Mouse (Mus musculus) embryonic facial prominence, embryonic 12.5 days (tissue): ENCODE measurements around the gene Rfc5. TPM values are rescaled to one million over a fixed set of nuclear protein-coding genes. Genes with fewer than 3 reads are reported as not detected.
"Not testable (repeated sequence)": the region's sequence is repeated elsewhere in the genome, so short reads cannot be mapped to it uniquely, and the experiment has no call there.

ENCODE experiments used
- ATAC-seq: fragments of 200-750 bp; cut with Nextera tagmentation; 2 replicates; pipeline ENCODE4 v1.8.0; 2017; ENCODE audit not compliant: insufficient number of reproducible peaks, insufficient read depth, low FRiP score, low TSS enrichment
- H3K27ac ChIP-seq: fragments of 300-500 bp; sonication (generic); 2 replicates; pipeline ENCODE4 v1.5.1; 2016; ENCODE audit warnings: mild to moderate bottlenecking
- H3K27me3 ChIP-seq: fragments of 300-500 bp; sonication (generic); 2 replicates; pipeline ENCODE4 v1.6.1; 2016; ENCODE audit warnings: mild to moderate bottlenecking, moderate library complexity
- H3K36me3 ChIP-seq: fragments of 300-500 bp; sonication (generic); 2 replicates; pipeline ENCODE4 v1.6.1; 2016; ENCODE audit warnings: mild to moderate bottlenecking
- H3K4me1 ChIP-seq: fragments of 300-500 bp; sonication (generic); 2 replicates; pipeline ENCODE4 v1.6.1; 2016
- H3K4me2 ChIP-seq: fragments of 300-500 bp; sonication (generic); replicated peaks from 2 replicates; pipeline ENCODE4 v1.6.1; 2016; ENCODE audit warnings: mild to moderate bottlenecking, moderate library complexity
- H3K4me3 ChIP-seq: fragments of 300-500 bp; sonication (generic); 2 replicates; pipeline ENCODE4 v1.5.1; 2016; ENCODE audit warnings: mild to moderate bottlenecking
- H3K9ac ChIP-seq: fragments of 300-500 bp; sonication (generic); 2 replicates; pipeline ENCODE4 v1.6.1; 2016; ENCODE audit warnings: mild to moderate bottlenecking, moderate library complexity
- H3K9me3 ChIP-seq: fragments of 300-500 bp; sonication (generic); 2 replicates; pipeline ENCODE4 v1.6.1; 2016; ENCODE audit warnings: mild to moderate bottlenecking, moderate library complexity
- WGBS: fragments of 180-500 bp; shearing (Covaris S2); methylation state at CpG from one replicate; pipeline ENCODE4 v1.1.7; 2016; 5-methylcytosine and 5-hydroxymethylcytosine counted together
- polyA plus RNA-seq: library from polyadenylated mRNA; unstranded; fragments of >200 nt; fragmentation: Nextera tagmentation; extraction: Ambion mirVana; gene quantifications from 2 replicates; pipeline ENCODE4 v1.2.1, GENCODE M21; 2016

Gene Rfc5
- polyA plus RNA-seq = 93.2 and 98.2 TPM in 2 replicates

DNA sequence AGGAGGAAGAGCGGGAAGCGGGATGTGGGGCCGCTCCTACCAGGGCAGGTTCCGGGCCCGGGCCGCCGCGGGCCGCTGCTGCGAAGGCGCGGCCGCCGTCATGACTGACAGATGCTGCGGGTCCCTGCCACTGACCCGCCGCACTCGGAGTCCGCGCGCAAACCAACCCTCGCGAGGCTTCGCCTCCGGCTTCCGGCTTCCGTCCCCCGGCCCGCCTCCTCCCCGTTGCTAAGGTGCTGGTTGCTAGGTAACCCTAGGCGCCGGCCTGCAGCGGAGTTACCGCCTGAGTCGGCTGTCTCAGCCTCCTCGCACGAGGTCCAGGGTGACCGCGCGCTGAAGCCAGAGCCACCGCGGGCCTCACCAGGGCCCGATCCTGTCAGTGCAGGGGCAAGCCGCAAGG is at the start of gene Rfc5:
Rfc5 (minus strand) TSS at position 171 of the 400 bp plus-strand sequence.
- peak within 1 kb of the TSS; percentile 62 for H3K4me2 ChIP-seq
- 0 out of 2 replicates have a peak within 1 kb of the TSS, but pooled peaks have one; percentile 65 for H3K27ac ChIP-seq
- peak; percentile 92 for ATAC-seq
- H3K27me3 ChIP-seq = no peaks in the 10 kb centered on the region
- peak within 1 kb of the TSS; percentile 83 for H3K4me3 ChIP-seq
- 0 out of 2 replicates have a peak, but pooled peaks cover 2% of the 10 kb centered on the region for H3K9me3 ChIP-seq
- 0 out of 2 replicates have a peak, but pooled peaks cover 9% of the 10 kb centered on the region for H3K4me1 ChIP-seq
- peak within 1 kb of the TSS; percentile 86 for H3K9ac ChIP-seq
- peaks cover 14% of the 10 kb centered on the region for H3K36me3 ChIP-seq
- under 1% methylated on average over 44 of the region's 44 CpGs for WGBS

DNA sequence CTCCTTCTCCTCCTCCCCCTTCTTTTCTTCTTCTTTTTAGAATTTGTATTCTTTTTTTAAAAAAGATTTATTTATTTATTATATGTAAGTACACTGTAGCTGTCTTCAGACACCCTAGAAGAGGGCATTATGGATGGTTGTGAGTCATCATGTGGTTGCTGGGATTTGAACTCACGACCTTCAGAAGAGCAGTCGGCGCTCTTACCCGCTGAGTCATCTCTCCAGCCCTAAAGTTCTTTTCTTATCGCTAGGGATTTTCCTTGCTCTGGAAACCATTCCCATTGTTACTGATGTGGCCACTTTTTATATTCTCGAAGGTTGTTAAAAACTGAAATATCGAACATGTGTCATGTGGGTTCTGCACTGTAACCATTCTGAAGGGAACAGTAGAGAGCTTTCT is 44.7 kb upstream of the Rfc5 start:
- ATAC-seq = not testable (repeated sequence)

DNA sequence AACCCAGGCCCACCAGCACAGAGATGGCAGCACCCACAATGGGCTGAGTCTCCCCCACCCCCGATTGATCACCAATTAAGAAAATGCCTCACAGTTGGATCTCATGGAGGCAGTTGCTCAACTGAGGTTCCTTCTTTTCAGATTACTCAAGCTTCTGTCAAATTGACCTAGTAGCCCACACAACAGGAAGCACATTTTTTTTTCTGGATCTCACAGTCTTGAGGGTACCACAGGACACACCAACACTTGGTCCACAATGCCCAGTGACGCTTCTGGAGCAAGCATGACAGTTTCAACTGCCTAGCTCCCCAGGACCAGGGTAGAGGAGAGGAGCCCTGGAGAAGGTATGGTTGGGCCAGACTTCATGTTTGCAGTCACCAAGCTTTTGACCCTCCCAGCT is 28.6 kb upstream of the Rfc5 start:
- Histone ChIP-seq H3K4me2 (no peak overlapping the region), H3K4me1 (peaks cover 7% of the 10 kb centered on the region), H3K27me3 (peaks cover 49% of the 10 kb centered on the region), H3K4me3 (no peak overlapping the region), H3K9me3 (no peaks in the 10 kb centered on the region), H3K36me3 (no peaks in the 10 kb centered on the region), H3K9ac (no peak overlapping the region), H3K27ac (no peak overlapping the region)
- WGBS = 81% methylated on average over 2 of the region's 2 CpGs
- no peak for ATAC-seq

More for the DNA sequence above, 44.7 kb upstream of the Rfc5 start:
- H3K4me3 ChIP-seq, H3K27me3 ChIP-seq, H3K4me2 ChIP-seq, H3K36me3 ChIP-seq, H3K9me3 ChIP-seq, H3K4me1 ChIP-seq, H3K9ac ChIP-seq, H3K27ac ChIP-seq: not testable (repeated sequence)
- 89% methylated on average over 7 of the region's 7 CpGs for WGBS

DNA sequence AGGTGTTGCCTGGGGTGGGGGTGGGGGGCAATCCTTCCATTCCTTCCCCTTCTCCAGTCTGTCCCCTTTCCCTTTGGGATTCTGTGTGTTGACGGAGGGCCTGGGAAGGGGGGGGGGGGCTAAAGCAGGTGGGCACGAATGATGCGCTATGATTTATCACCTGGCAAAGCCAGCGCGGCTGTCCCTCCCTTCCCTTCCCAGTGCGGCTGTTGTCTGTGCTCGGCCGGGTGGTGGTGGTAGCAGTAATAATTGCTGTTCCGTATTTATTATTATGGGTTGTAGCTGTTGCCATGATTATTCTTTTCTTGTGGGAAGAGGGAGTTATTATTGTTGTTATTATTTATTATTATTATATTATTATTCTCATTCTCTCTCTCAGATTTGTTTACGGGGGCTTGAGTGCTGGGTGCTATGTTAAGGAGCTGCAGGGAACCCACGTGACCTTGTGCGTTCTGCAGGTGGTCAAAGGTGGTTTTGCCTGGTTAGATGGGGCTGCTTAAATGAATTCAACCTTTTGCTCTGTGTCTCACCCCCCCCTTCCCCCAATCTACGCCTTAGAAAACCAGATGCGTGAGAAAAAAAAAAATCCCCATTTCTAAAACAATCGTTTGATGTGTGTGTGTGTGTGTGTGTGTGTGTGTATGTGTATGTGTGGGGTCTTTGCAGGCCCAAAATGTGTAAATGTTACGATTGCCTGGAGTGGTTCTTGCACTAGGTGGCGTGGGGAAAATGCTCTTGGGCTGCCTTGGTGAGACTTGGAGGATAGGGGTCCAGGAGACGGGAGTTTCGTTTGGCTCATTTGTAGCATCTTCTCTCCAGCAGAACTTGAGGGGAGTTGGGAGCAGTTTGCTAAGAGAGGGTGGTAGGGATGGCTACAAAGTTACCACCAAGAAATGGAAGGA is 26.4 kb upstream of the Rfc5 start:
- Histone ChIP-seq H3K4me2 (peak overlapping the region; percentile 99), H3K27me3 (peaks cover 60% of the 10 kb centered on the region), H3K27ac (no peak overlapping the region), H3K36me3 (no peaks in the 10 kb centered on the region), H3K9me3 (no peaks in the 10 kb centered on the region), H3K4me1 (peaks cover 7% of the 10 kb centered on the region), H3K9ac (no peak overlapping the region), H3K4me3 (peak overlapping the region; percentile 66)
- 28% methylated on average over 18 of the region's 19 CpGs for WGBS
- no peak for ATAC-seq

DNA sequence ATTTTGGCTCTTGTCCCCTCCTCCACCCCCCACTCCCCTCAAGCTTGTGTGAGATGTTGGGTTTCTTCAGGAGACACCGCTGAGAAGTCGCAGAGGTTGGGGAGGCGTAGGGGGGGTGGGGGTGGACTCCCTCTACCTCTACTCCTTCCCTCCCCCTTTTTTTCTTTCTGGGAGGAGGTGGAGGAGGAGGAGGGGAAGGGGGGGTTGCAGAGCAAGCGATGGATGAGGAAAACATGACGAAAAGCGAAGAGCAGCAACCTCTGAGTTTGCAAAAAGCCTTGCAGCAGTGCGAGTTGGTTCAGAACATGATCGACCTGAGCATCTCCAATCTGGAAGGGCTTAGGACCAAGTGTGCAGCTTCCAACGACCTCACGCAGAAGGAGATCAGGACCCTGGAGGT is 25.8 kb upstream of the Rfc5 start:
- under 1% methylated on average over 10 of the region's 10 CpGs for WGBS
- peaks cover 61% of the 10 kb centered on the region for H3K27me3 ChIP-seq
- ATAC-seq = no peak

DNA sequence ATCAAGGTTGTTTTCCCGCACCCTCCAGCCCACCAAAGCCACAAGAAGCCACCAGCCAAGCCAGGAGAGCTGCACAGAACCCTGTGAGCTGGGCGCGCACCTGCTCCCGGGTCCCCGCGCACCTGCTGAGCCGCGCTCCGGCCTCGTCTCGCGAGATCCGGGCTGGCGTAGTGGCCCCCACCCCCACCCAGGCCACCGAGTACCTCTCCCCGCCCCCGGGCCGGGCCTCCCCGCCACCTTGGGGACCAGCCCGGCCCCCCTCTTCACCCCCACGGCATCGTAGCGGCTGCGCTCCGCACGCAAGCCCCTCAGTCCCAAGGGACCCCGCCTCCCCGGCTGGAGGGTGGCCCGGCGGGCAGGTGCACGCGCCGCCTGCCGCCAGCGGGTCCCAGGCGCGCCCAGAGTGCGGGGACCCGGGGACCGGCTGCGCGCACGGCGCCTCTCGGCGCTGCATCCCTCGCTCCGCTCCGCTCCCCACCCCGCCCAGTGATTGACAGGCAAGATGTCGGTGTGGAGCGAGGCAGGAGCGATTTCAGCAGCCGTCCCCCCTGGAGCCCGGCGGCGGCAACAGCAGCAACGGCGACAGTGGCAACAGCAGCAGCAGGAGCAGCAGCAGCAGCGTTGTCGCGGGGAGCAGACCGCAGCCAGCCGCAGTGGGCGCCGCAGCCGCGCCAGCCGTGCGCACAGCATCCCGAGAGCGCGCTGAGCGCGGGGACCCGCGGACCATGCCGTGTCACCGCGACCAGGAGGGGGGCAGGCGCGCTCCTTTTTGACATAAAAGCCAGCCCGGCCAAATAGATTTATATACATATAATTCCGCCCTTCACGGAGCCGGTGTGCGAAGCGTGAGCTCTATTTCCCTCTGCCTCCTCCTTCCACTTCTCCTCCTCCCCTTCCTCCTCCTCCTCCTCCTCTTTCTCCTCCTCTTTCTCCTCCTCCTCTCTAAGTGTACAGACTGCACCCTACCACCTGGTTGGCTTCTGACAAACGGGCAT is 25.0 kb upstream of the Rfc5 start, which contains the start of gene Ksr2:
Ksr2 (plus strand) TSS at position 494 of the 995 bp plus-strand sequence.
- Histone ChIP-seq H3K4me1 (peaks cover 7% of the 10 kb centered on the region), H3K27me3 (peaks cover 62% of the 10 kb centered on the region), H3K9me3 (no peaks in the 10 kb centered on the region), H3K9ac (peak within 1 kb of the TSS; percentile 52), H3K4me2 (peak within 1 kb of the TSS; percentile 99), H3K4me3 (peak within 1 kb of the TSS; percentile 66), H3K27ac (peak within 1 kb of the TSS; percentile 60), H3K36me3 (no peaks in the 10 kb centered on the region)
- WGBS = under 1% methylated on average over 88 of the region's 89 CpGs
- ATAC-seq = 0 out of 2 replicates have a peak, but pooled peaks have one; percentile 41

More for the DNA sequence above, 25.8 kb upstream of the Rfc5 start:
- no peaks in the 10 kb centered on the region for H3K9me3 ChIP-seq
- H3K4me2 ChIP-seq = peak overlapping the region; percentile 99
- peaks cover 7% of the 10 kb centered on the region for H3K4me1 ChIP-seq
- no peaks in the 10 kb centered on the region for H3K36me3 ChIP-seq
- H3K9ac ChIP-seq = peak overlapping the region; percentile 52; the same call in 1 of the 2 replicates
- H3K4me3 ChIP-seq = peak overlapping the region; percentile 66
- no peak overlapping the region; the same call in 1 of the 2 replicates for H3K27ac ChIP-seq

DNA sequence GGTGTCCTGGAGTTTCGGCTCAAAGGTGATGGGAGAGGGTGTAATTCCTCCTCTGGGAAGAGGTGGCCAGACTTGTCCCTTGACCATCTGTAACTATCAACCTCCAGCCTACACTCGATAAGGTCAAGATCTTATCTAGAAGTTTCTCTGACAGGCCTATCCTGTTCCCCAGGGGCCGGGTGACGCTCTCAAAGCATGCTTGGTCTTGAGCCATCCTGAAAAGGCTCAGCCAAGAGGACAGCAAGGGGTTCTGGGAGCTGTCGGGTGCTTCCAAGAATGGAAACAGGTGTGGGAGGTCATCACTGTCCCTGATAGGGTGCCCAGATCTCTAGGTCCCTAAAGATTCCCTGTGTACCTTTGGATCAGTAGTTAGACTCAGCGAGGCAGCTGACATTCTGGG is 20.5 kb upstream of the Rfc5 start:
- Histone ChIP-seq H3K27ac (no peak overlapping the region), H3K4me1 (peaks cover 7% of the 10 kb centered on the region), H3K9me3 (no peaks in the 10 kb centered on the region), H3K36me3 (no peaks in the 10 kb centered on the region), H3K4me3 (no peak overlapping the region), H3K9ac (no peak overlapping the region), H3K27me3 (peaks cover 31% of the 10 kb centered on the region), H3K4me2 (no peak overlapping the region)
- WGBS = 66% methylated on average over 6 of the region's 6 CpGs
- no peak for ATAC-seq

DNA sequence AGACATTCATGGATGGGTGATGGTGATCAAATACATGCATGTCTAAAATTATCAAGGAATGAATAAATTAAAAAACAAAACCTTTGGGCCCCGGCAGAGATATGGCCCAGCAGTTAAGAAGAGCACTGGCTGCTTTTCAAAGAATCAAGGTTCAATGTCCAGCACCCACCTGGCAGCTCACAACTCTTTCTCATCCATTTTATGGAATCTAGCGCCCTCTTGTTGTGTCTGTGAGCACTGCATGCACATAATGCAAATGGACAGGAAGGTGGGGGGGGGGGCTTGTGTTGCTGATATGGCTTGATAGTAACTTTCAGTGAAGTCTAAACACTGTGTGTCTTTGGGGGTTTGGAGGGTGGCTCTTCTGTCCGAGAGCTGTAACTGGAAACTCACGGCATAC is 19.4 kb upstream of the Rfc5 start:
- WGBS = 62% methylated on average over 4 of the region's 4 CpGs
- H3K4me3 ChIP-seq = no peak overlapping the region
- H3K27ac ChIP-seq = no peak overlapping the region
- H3K36me3 ChIP-seq = no peaks in the 10 kb centered on the region
- H3K4me2 ChIP-seq = no peak overlapping the region
- no peak overlapping the region for H3K9ac ChIP-seq
- H3K9me3 ChIP-seq = no peaks in the 10 kb centered on the region
- peaks cover 1% of the 10 kb centered on the region for H3K4me1 ChIP-seq
- ATAC-seq = no peak
- peaks cover 20% of the 10 kb centered on the region for H3K27me3 ChIP-seq

DNA sequence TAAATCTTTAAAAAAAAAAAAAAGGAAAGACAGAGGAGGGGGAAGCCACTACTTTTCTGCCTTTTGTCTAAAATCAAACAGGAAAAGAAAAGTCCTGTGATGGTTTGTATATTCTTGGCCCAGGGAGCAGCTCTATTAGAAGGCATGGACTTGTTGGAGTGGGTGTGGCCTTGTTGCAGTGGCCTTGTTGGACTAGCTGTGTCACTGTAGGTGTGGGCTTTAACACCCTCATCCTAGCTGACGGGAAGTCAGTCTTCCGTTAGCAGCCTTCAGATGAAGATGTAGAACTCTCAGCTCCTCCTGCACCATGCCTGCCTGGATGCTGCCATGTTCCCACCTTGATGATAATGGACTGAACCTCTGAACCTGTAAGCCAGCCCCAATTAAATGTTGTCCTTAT is 15.8 kb upstream of the Rfc5 start:
- H3K27me3 ChIP-seq, H3K4me3 ChIP-seq, H3K4me1 ChIP-seq, ATAC-seq, H3K27ac ChIP-seq, H3K9ac ChIP-seq, H3K4me2 ChIP-seq, H3K36me3 ChIP-seq, H3K9me3 ChIP-seq: not testable (repeated sequence)
- 82% methylated on average over 2 of the region's 2 CpGs for WGBS

DNA sequence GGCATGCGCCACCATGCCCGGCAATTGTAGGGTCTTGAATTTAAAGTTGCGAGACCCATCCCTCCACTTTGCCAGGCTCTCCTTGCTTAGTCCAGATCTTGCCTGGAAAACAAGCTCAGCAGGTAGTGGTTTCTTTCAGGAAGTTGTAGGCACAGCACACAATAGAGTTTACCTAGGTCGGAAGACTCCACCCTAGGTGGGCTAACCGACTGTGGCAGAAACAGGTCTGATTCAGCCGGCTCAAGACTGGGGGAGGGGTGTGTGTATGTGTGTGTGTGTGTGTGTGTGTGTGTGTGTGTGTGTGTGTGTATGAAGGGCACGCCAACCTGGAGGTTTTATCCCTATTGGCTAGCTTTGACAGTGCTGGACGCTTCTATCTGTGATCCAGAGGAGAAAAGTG is 14.8 kb upstream of the Rfc5 start:
- Histone ChIP-seq H3K9me3 (no peaks in the 10 kb centered on the region), H3K4me1 (no peaks in the 10 kb centered on the region), H3K36me3 (no peaks in the 10 kb centered on the region), H3K9ac (no peak overlapping the region), H3K27ac (no peak overlapping the region), H3K27me3 (no peaks in the 10 kb centered on the region), H3K4me3 (no peak overlapping the region), H3K4me2 (no peak overlapping the region)
- no peak for ATAC-seq
- WGBS = 90% methylated on average over 7 of the region's 8 CpGs

DNA sequence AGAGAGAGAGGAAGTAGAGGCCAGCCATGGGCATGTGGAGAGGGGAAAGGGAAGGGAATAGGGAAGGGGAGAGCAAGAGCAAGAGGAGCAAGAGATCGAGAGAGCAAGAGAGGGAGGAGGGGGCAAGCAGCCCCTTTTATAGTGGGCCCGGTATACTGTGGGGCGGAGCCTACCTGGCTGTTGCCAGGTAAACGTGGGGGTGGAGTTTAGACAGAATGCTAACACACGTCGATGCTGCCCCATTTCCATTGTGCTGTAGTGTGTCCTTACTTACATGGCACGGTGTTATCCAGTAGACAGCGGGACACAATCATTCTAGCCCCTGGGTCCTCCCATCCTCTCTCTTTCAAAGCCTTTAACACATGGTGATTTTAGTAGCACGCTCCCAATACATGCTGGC is 10.4 kb upstream of the Rfc5 start:
- Histone ChIP-seq H3K9ac (no peak overlapping the region), H3K4me1 (peaks cover 4% of the 10 kb centered on the region; the same call in 1 of the 2 replicates), H3K36me3 (no peaks in the 10 kb centered on the region), H3K4me3 (no peak overlapping the region), H3K27me3 (no peaks in the 10 kb centered on the region), H3K4me2 (no peak overlapping the region), H3K27ac (no peak overlapping the region), H3K9me3 (no peaks in the 10 kb centered on the region)
- ATAC-seq = no peak
- WGBS = 74% methylated on average over 9 of the region's 9 CpGs
